Mouse (Mus musculus) MEL (cell line): Measurements from ENCODE around the gene Gm1123.

ENCODE experiments used
- CTCF ChIP-seq, 3 experiments: IDR thresholded peaks in 2 of 3; conservative IDR thresholded peaks in 1 of 3; 2 replicates each; pipeline ENCODE4 v1.5.1; 2011 to 2012; ENCODE audit warnings: low read length in 3 of 3, low read depth in 2 of 3, mild to moderate bottlenecking in 2 of 3, improper control_type of control experiment in 1 of 3, inconsistent platforms in 1 of 3, mixed read lengths in 1 of 3, moderate library complexity in 1 of 3; ENCODE audit not compliant: control insufficient read depth in 1 of 3, insufficient read depth in 1 of 3, poor library complexity in 1 of 3, severe bottlenecking in 1 of 3
- E2F4 ChIP-seq: IDR thresholded peaks from 2 replicates; pipeline ENCODE4 v1.6.1; 2011; ENCODE audit warnings: low read depth, low read length, improper control_type of control experiment, borderline replicate concordance
- EP300 ChIP-seq, 2 experiments: IDR thresholded peaks; 2 replicates each; pipeline ENCODE4 v1.6.1; 2011; ENCODE audit warnings: improper control_type of control experiment in 2 of 2, low read length in 2 of 2, low read depth in 1 of 2, mild to moderate bottlenecking in 1 of 2
- GATA1 ChIP-seq: IDR thresholded peaks from 2 replicates; pipeline ENCODE4 v1.6.1; 2011; ENCODE audit warnings: low read depth, low read length, improper control_type of control experiment
- HCFC1 ChIP-seq: IDR thresholded peaks from 2 replicates; pipeline ENCODE4 v1.6.1; 2012; ENCODE audit warnings: low read depth, mild to moderate bottlenecking, inconsistent platforms, low read length, improper control_type of control experiment, moderate library complexity
- POLR2A ChIP-seq, 2 experiments: IDR thresholded peaks; 2 replicates each; pipeline ENCODE4 v1.6.1; 2011 to 2012; ENCODE audit warnings: low read length in 2 of 2, mild to moderate bottlenecking in 2 of 2, control low read depth in 1 of 2, improper control_type of control experiment in 1 of 2, low read depth in 1 of 2, moderate library complexity in 1 of 2; ENCODE audit not compliant: control insufficient read depth in 1 of 2, insufficient read depth in 1 of 2, poor library complexity in 1 of 2
- POLR2AphosphoS2 ChIP-seq: IDR thresholded peaks from 2 replicates; pipeline ENCODE4 v1.6.1; 2011; ENCODE audit warnings: low read length, improper control_type of control experiment
- POLR2AphosphoS5 ChIP-seq: IDR thresholded peaks from 2 replicates; pipeline ENCODE4 v1.6.1; 2012; ENCODE audit warnings: low read depth, borderline replicate concordance, mild to moderate bottlenecking, inconsistent platforms, low read length, moderate library complexity, mixed read lengths
- RCOR1 ChIP-seq: IDR thresholded peaks from 2 replicates; pipeline ENCODE4 v1.6.1; 2012; ENCODE audit warnings: low read depth, mild to moderate bottlenecking, inconsistent platforms, low read length, improper control_type of control experiment
- SMC3 ChIP-seq: IDR thresholded peaks from 2 replicates; pipeline ENCODE4 v1.6.1; 2011; ENCODE audit warnings: low read depth, low read length, improper control_type of control experiment
- TCF12 ChIP-seq: IDR thresholded peaks from 2 replicates; pipeline ENCODE4 v1.6.1; 2014; ENCODE audit warnings: low read depth, mild to moderate bottlenecking, inconsistent platforms, low read length, improper control_type of control experiment, moderate library complexity
- USF1 ChIP-seq: IDR thresholded peaks from 2 replicates; pipeline ENCODE4 v1.6.1; 2014; ENCODE audit warnings: low read depth, mild to moderate bottlenecking, inconsistent platforms, low read length, improper control_type of control experiment, moderate library complexity
- ZC3H11A ChIP-seq: IDR thresholded peaks from 2 replicates; pipeline ENCODE4 v1.6.1; 2012; ENCODE audit warnings: low read depth, mild to moderate bottlenecking, inconsistent platforms, low read length, improper control_type of control experiment
- ZNF384 ChIP-seq: IDR thresholded peaks from 2 replicates; pipeline ENCODE4 v1.6.1; 2012; ENCODE audit warnings: low read depth, mild to moderate bottlenecking, inconsistent platforms, low read length, improper control_type of control experiment

GRCm38 (mm10) chr9:99034111-99034510 is 1.4 kb downstream of the Gm1123 start:
- TF ChIP-seq CTCF (IDR thresholded peaks at IDR 0.05 in 2 of 3, conservative IDR thresholded peaks at IDR 0.05 in 1 of 3; ENCODE audit: control insufficient read depth in 1 of 3, insufficient read depth in 1 of 3, low read depth in 2 of 3, low read length in 3 of 3, poor library complexity in 1 of 3, severe bottlenecking in 1 of 3), result no peak
- TF ChIP-seq TCF12, result no peak
- TF ChIP-seq POLR2A (IDR thresholded peaks at IDR 0.05; ENCODE audit: control insufficient read depth in 1 of 2, insufficient read depth in 1 of 2, low read depth in 1 of 2, low read length in 2 of 2, poor library complexity in 1 of 2), result no peak
- no peak for TF ChIP-seq USF1
- no peak for TF ChIP-seq ZC3H11A
- no peak for TF ChIP-seq E2F4
- TF ChIP-seq SMC3, result no peak
- TF ChIP-seq POLR2AphosphoS5, result no peak
- TF ChIP-seq HCFC1, result no peak
- TF ChIP-seq EP300 (IDR thresholded peaks at IDR 0.05; ENCODE audit: low read depth in 1 of 2, low read length in 2 of 2), result no peak
- TF ChIP-seq ZNF384, result no peak
- no peak for TF ChIP-seq POLR2AphosphoS2
- TF ChIP-seq GATA1, result no peak
- no peak for TF ChIP-seq RCOR1
